Mouse (Mus musculus) midbrain, postnatal 0 days (tissue): ENCODE measurements around the gene Adgrg5. TPM values are rescaled to one million over a fixed set of nuclear protein-coding genes. Genes with fewer than 3 reads are reported as not detected.

Experiments used
- ATAC-seq: fragments of 200-750 bp; cut with Nextera tagmentation; 2 replicates; pipeline ENCODE4 v1.8.0; 2017; ENCODE audit warnings: moderate number of reproducible peaks, mild to moderate bottlenecking, moderate TSS enrichment, moderate library complexity; ENCODE audit not compliant: low FRiP score
- DNase-seq: peaks from one replicate; pipeline ENCODE4 v3.0.0-alpha.2; 2015; ENCODE audit warnings: low spot score
- H3K27ac ChIP-seq: fragments of 300-500 bp; sonication (generic); 2 replicates; pipeline ENCODE4 v1.5.1; 2014; ENCODE audit warnings: low read depth, mild to moderate bottlenecking, low read length, mixed read lengths
- H3K27me3 ChIP-seq: fragments of 300-500 bp; sonication (generic); 2 replicates; pipeline ENCODE4 v1.6.1; 2014; ENCODE audit warnings: low read length, control low read depth, mixed read lengths; ENCODE audit not compliant: insufficient read depth
- H3K36me3 ChIP-seq: fragments of 300-500 bp; sonication (generic); 2 replicates; pipeline ENCODE4 v1.6.1; 2014; ENCODE audit warnings: low read length, control low read depth, mixed read lengths; ENCODE audit not compliant: insufficient read depth
- H3K4me1 ChIP-seq: fragments of 300-500 bp; sonication (generic); 2 replicates; pipeline ENCODE4 v1.6.1; 2014; ENCODE audit warnings: mild to moderate bottlenecking, control low read depth, antibody characterized with exemption, low read length, mixed read lengths; ENCODE audit not compliant: insufficient read depth
- H3K4me2 ChIP-seq: fragments of 300-500 bp; sonication (generic); 2 replicates; pipeline ENCODE4 v1.6.1; 2014; ENCODE audit warnings: low read depth, mild to moderate bottlenecking, low read length, mixed read lengths; ENCODE audit not compliant: poor library complexity, severe bottlenecking
- H3K4me3 ChIP-seq: fragments of 300-500 bp; sonication (generic); 2 replicates; pipeline ENCODE4 v1.5.1; 2014; ENCODE audit warnings: low read depth, mild to moderate bottlenecking, low read length, moderate library complexity
- H3K9ac ChIP-seq: fragments of 300-500 bp; sonication (generic); replicated peaks from 2 replicates; pipeline ENCODE4 v1.6.1; 2014; ENCODE audit warnings: mild to moderate bottlenecking, low read length, moderate library complexity, mixed read lengths; ENCODE audit not compliant: poor library complexity, severe bottlenecking
- H3K9me3 ChIP-seq: fragments of 300-500 bp; sonication (generic); 2 replicates; pipeline ENCODE4 v1.6.1; 2016; ENCODE audit warnings: low read length, control low read depth
- CTCF ChIP-seq: IDR thresholded peaks from 2 replicates; pipeline ENCODE4 v1.5.1; 2016; ENCODE audit warnings: antibody characterized with exemption, mild to moderate bottlenecking
- WGBS: fragments of 180-500 bp; shearing (Covaris S2); extraction: QIAGEN DNeasy Blood & Tissue Kit; methylation state at CpG from one replicate; pipeline ENCODE4 v1.1.7; 2014; 5-methylcytosine and 5-hydroxymethylcytosine counted together
- polyA plus RNA-seq: library from polyadenylated mRNA; unstranded; fragments of >200 nt; fragmentation: Nextera tagmentation; extraction: Ambion mirVana; gene quantifications from 2 replicates; pipeline ENCODE4 v1.2.1, GENCODE M21; 2015
- total RNA-seq: library from RNA; depleted of rRNA; stranded (reverse); fragments of >200 nt; gene quantifications from 2 replicates; pipeline ENCODE4 v1.2.3, GENCODE M21; 2014

The Adgrg5 gene
- total and polyA plus RNA-seq, 2 experiments from 2014 or later: 0.17 TPM; not detected in 1

GRCm38 (mm10) chr8:94966578-94966977, 43.1 kb downstream of the Adgrg5 start:
- DNase-seq: peak; percentile 78
- peak; percentile 87 for TF ChIP-seq CTCF
- 14% methylated on average over 7 of the region's 7 CpGs for WGBS
- no peaks in the 10 kb centered on the region for H3K27me3 ChIP-seq
- no peaks in the 10 kb centered on the region for H3K9me3 ChIP-seq
- no peak overlapping the region for H3K9ac ChIP-seq
- H3K4me2 ChIP-seq: no peak overlapping the region
- no peak overlapping the region for H3K27ac ChIP-seq
- no peak overlapping the region for H3K4me3 ChIP-seq
- no peaks in the 10 kb centered on the region for H3K36me3 ChIP-seq
- no peaks in the 10 kb centered on the region for H3K4me1 ChIP-seq
- ATAC-seq: no peak

- Histone ChIP-seq H3K27me3 (no peaks in the 10 kb centered on the region), H3K9ac (no peak overlapping the region), H3K27ac (no peak overlapping the region), H3K4me3 (no peak overlapping the region), H3K36me3 (no peaks in the 10 kb centered on the region), H3K4me1 (no peaks in the 10 kb centered on the region), H3K4me2 (no peak overlapping the region), H3K9me3 (no peaks in the 10 kb centered on the region)
- WGBS: 87% methylated on average over 4 of the region's 4 CpGs
- no peak for ATAC-seq
- DNase-seq: no peak
- TF ChIP-seq CTCF: no peak
These were observed 43.6 kb downstream of the Adgrg5 start for GRCm38 (mm10) chr8:94967071-94967470.

- no peak overlapping the region for H3K9ac ChIP-seq
- 62% methylated on average over 3 of the region's 3 CpGs for WGBS
- no peaks in the 10 kb centered on the region for H3K36me3 ChIP-seq
- no peak overlapping the region for H3K4me3 ChIP-seq
- no peaks in the 10 kb centered on the region for H3K27me3 ChIP-seq
- no peak overlapping the region for H3K27ac ChIP-seq
- DNase-seq: no peak
- H3K4me1 ChIP-seq: no peaks in the 10 kb centered on the region
- ATAC-seq: no peak
- no peak for TF ChIP-seq CTCF
- H3K9me3 ChIP-seq: no peaks in the 10 kb centered on the region
- H3K4me2 ChIP-seq: no peak overlapping the region
These were observed 44.1 kb downstream of the Adgrg5 start for GRCm38 (mm10) chr8:94967554-94967953.

- H3K27me3 ChIP-seq: no peaks in the 10 kb centered on the region
- H3K4me3 ChIP-seq: no peak overlapping the region
- no peaks in the 10 kb centered on the region for H3K9me3 ChIP-seq
- H3K4me2 ChIP-seq: no peak overlapping the region
- DNase-seq (no peak), ATAC-seq (no peak)
- H3K36me3 ChIP-seq: no peaks in the 10 kb centered on the region
- peaks cover 4% of the 10 kb centered on the region; the same call in 1 of the 2 replicates for H3K4me1 ChIP-seq
- TF ChIP-seq CTCF: no peak
- H3K27ac ChIP-seq: no peak overlapping the region
- WGBS: 90% methylated on average over 9 of the region's 9 CpGs
- H3K9ac ChIP-seq: no peak overlapping the region
These were observed 49.8 kb downstream of the Adgrg5 start for GRCm38 (mm10) chr8:94973270-94973669.

- Histone ChIP-seq H3K4me1 (peaks cover 4% of the 10 kb centered on the region; the same call in 1 of the 2 replicates), H3K27ac (no peak overlapping the region), H3K27me3 (no peaks in the 10 kb centered on the region), H3K9ac (no peak overlapping the region), H3K36me3 (no peaks in the 10 kb centered on the region), H3K4me2 (no peak overlapping the region), H3K4me3 (no peak overlapping the region), H3K9me3 (no peaks in the 10 kb centered on the region)
- ATAC-seq: no peak
- no peak for TF ChIP-seq CTCF
- DNase-seq: no peak
- 85% methylated on average over 9 of the region's 9 CpGs for WGBS
These were observed 50.3 kb downstream of the Adgrg5 start for GRCm38 (mm10) chr8:94973786-94974185.

- 60% methylated on average over 7 of the region's 7 CpGs for WGBS
These were observed 51.1 kb downstream of the Adgrg5 start, which contains the start of gene Adgrg1 for GRCm38 (mm10) chr8:94974467-94975165. Gene Adgrg1, plus strand, starts transcription at chr8:94974751.

More at GRCm38 (mm10) chr8:94974467-94975165, 51.1 kb downstream of the Adgrg5 start, which contains the start of gene Adgrg1:
- Histone ChIP-seq H3K27ac (no peak within 1 kb of the TSS), H3K27me3 (no peaks in the 10 kb centered on the region), H3K9me3 (no peaks in the 10 kb centered on the region), H3K4me1 (peaks cover 4% of the 10 kb centered on the region; the same call in 1 of the 2 replicates), H3K4me3 (no peak within 1 kb of the TSS), H3K9ac (no peak within 1 kb of the TSS), H3K4me2 (no peak within 1 kb of the TSS), H3K36me3 (no peaks in the 10 kb centered on the region)
- no peak for TF ChIP-seq CTCF
- no peak for ATAC-seq
- no peak for DNase-seq
